Mouse (Mus musculus) forebrain, embryonic 11.5 days (tissue): ENCODE results near the gene Chst12. TPM values are rescaled to one million over a fixed set of nuclear protein-coding genes. Genes with fewer than 3 reads are reported as not detected.
A peak's percentile ranks its signal among the peaks of the same experiment; 100 is the strongest.

Experiments
- ATAC-seq: fragments of 200-750 bp; cut with Nextera tagmentation; replicated peaks from 2 replicates; pipeline ENCODE4 v1.8.0; 2017; ENCODE audit warnings: moderate TSS enrichment; ENCODE audit not compliant: low FRiP score
- DNase-seq: peaks from one replicate; pipeline ENCODE4 v3.0.0-alpha.2; 2017; ENCODE audit warnings: low spot score
- H3K27ac ChIP-seq: fragments of 300-500 bp; sonication (generic); 2 replicates; pipeline ENCODE4 v1.5.1; 2014; ENCODE audit warnings: low read depth, low read length
- H3K27me3 ChIP-seq: fragments of 300-500 bp; sonication (generic); 2 replicates; pipeline ENCODE4 v1.6.1; 2014; ENCODE audit warnings: mild to moderate bottlenecking, low read length, mixed read lengths; ENCODE audit not compliant: control insufficient read depth, insufficient read depth
- H3K36me3 ChIP-seq: fragments of 300-500 bp; sonication (generic); 2 replicates; pipeline ENCODE4 v1.6.1; 2014; ENCODE audit warnings: mild to moderate bottlenecking, low read length, moderate library complexity, mixed read lengths; ENCODE audit not compliant: control insufficient read depth, insufficient read depth
- H3K4me1 ChIP-seq: fragments of 300-500 bp; sonication (generic); replicated peaks from 2 replicates; pipeline ENCODE4 v1.6.1; 2014; ENCODE audit warnings: low read length, mixed read lengths; ENCODE audit not compliant: control insufficient read depth, insufficient read depth
- H3K4me2 ChIP-seq: fragments of 300-500 bp; sonication (generic); 2 replicates; pipeline ENCODE4 v1.6.1; 2014; ENCODE audit warnings: low read depth, mild to moderate bottlenecking, low read length, moderate library complexity, mixed read lengths; ENCODE audit not compliant: severe bottlenecking
- H3K4me3 ChIP-seq: fragments of 300-500 bp; sonication (generic); 2 replicates; pipeline ENCODE4 v1.5.1; 2014; ENCODE audit warnings: low read depth, low read length
- H3K9ac ChIP-seq: fragments of 300-500 bp; sonication (generic); 2 replicates; pipeline ENCODE4 v1.6.1; 2014; ENCODE audit warnings: low read length
- H3K9me3 ChIP-seq: fragments of 300-500 bp; sonication (generic); 2 replicates; pipeline ENCODE4 v1.6.1; 2016; ENCODE audit warnings: low read length, mixed read lengths; ENCODE audit not compliant: control insufficient read depth
- WGBS: fragments of 180-500 bp; shearing (Covaris S2); extraction: QIAGEN DNeasy Blood & Tissue Kit; methylation state at CpG from one replicate; pipeline ENCODE4 v1.1.7; 2014; 5-methylcytosine and 5-hydroxymethylcytosine counted together
- polyA plus RNA-seq: library from polyadenylated mRNA; unstranded; fragments of >200 nt; fragmentation: Nextera tagmentation; extraction: Ambion mirVana; gene quantifications from 2 replicates; pipeline ENCODE4 v1.2.1, GENCODE M21; 2014

The Chst12 gene
- polyA plus RNA-seq, 1 experiment from 2014 or later = 12.2 TPM

DNA sequence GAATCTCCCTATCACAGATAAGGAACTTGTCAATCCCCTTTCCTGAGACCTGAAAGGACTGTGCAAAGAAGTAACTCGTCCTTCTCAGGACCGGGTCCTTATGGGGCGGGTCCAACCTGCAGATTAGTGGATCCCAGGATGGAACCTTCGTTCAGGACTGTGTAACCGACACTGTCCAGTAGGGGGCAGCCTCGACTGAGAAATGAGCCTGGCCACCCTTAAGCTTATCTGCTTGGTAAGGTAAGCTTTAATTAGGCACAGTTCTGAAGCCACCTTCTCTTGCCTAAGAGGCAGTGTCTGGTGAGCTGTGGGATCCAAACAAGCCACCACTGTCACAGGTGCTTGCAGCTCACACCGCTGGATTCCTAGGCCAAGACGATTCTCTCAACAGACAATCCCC is 34.8 kb downstream of the Chst12 start:
- 11% methylated on average over 8 of the region's 8 CpGs for WGBS
- DNase-seq = peak; percentile 91
- Histone ChIP-seq H3K27ac (no peak overlapping the region), H3K36me3 (no peaks in the 10 kb centered on the region), H3K9me3 (no peaks in the 10 kb centered on the region), H3K27me3 (no peaks in the 10 kb centered on the region), H3K4me3 (no peak overlapping the region), H3K9ac (no peak overlapping the region), H3K4me1 (no peaks in the 10 kb centered on the region), H3K4me2 (no peak overlapping the region)
- ATAC-seq = peak; percentile 78

- Histone ChIP-seq H3K27ac (no peak overlapping the region), H3K9ac (no peak overlapping the region), H3K36me3 (no peaks in the 10 kb centered on the region), H3K9me3 (0 out of 2 replicates have a peak, but pooled peaks cover 1% of the 10 kb centered on the region), H3K27me3 (no peaks in the 10 kb centered on the region), H3K4me3 (no peak overlapping the region), H3K4me2 (no peak overlapping the region), H3K4me1 (no peaks in the 10 kb centered on the region)
- 84% methylated on average over 9 of the region's 9 CpGs for WGBS
- DNase-seq (no peak), ATAC-seq (no peak)
Measured at GRCm38 (mm10) chr5:140542811-140543575, 37.6 kb downstream of the Chst12 start.

DNA sequence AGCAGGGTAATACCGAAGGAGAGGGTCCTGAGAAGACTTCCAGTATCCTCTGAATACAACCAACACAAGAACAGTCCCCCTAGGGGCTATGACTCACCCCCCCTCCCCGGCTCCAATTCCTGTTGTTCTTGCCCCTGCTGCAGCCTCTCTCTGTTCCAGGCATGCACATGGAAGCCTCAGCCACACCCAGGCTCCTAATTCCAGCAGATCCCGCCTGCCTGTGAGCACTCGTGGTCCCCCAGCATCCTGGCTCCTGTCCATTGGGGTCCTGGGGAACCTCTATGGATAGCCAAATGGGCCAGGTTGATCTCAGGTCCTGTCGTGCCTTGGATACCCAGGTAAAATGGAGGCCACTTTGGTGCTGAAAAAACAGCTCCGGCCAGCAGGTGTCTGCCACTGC is 40.3 kb downstream of the Chst12 start:
- Histone ChIP-seq H3K9ac (no peak overlapping the region), H3K27ac (no peak overlapping the region), H3K36me3 (no peaks in the 10 kb centered on the region), H3K9me3 (0 out of 2 replicates have a peak, but pooled peaks cover 4% of the 10 kb centered on the region), H3K27me3 (no peaks in the 10 kb centered on the region), H3K4me3 (no peak overlapping the region), H3K4me2 (no peak overlapping the region), H3K4me1 (peaks cover 10% of the 10 kb centered on the region; the same call in 1 of the 2 replicates)
- WGBS = 67% methylated on average over 6 of the region's 6 CpGs
- ATAC-seq (no peak), DNase-seq (no peak)

- DNase-seq (no peak), ATAC-seq (no peak)
- Histone ChIP-seq H3K4me1 (peaks cover 10% of the 10 kb centered on the region; the same call in 1 of the 2 replicates), H3K27me3 (no peaks in the 10 kb centered on the region), H3K9ac (no peak overlapping the region), H3K4me3 (no peak overlapping the region), H3K9me3 (0 out of 2 replicates have a peak, but pooled peaks cover 4% of the 10 kb centered on the region), H3K36me3 (no peaks in the 10 kb centered on the region), H3K27ac (no peak overlapping the region), H3K4me2 (no peak overlapping the region)
- 89% methylated on average over 19 of the region's 19 CpGs for WGBS
Measured at GRCm38 (mm10) chr5:140546332-140546731, 41.0 kb downstream of the Chst12 start.

- H3K9ac ChIP-seq = peak overlapping the region; percentile 29; the same call in 1 of the 2 replicates
- no peak overlapping the region for H3K4me3 ChIP-seq
- ATAC-seq (peak; percentile 93), DNase-seq (peak; percentile 83)
- H3K4me2 ChIP-seq = peak overlapping the region; percentile 29; the same call in 1 of the 2 replicates
- 0 out of 2 replicates have a peak, but pooled peaks cover 4% of the 10 kb centered on the region for H3K9me3 ChIP-seq
- H3K27ac ChIP-seq = peak overlapping the region; percentile 88
- no peaks in the 10 kb centered on the region for H3K27me3 ChIP-seq
- peaks cover 10% of the 10 kb centered on the region; the same call in 1 of the 2 replicates for H3K4me1 ChIP-seq
- no peaks in the 10 kb centered on the region for H3K36me3 ChIP-seq
- WGBS = 15% methylated on average over 17 of the region's 17 CpGs
Measured at GRCm38 (mm10) chr5:140549306-140550047, 44.1 kb downstream of the Chst12 start.

DNA sequence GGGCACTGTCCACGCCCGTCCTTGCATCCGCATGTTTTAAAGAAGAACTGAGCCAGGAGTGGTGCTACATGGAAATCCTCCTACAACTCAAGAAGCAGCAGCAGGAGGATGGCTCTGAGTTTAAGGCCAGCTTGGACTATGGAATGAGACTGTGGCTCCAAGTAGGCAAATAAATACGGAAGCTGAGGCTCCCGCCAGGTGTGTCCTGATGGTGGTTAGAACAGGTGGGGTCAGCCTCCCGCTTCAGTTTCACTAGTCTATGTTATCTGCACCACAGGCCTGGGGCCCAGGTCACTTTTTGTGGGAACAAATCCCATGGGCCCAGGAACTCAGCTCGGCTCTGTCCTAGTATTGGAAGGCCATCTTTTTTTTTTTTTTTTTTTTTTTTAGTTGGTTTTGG is 48.4 kb downstream of the Chst12 start:
- DNase-seq = no peak
- Histone ChIP-seq H3K4me3 (no peak overlapping the region), H3K27ac (no peak overlapping the region), H3K36me3 (no peaks in the 10 kb centered on the region), H3K27me3 (no peaks in the 10 kb centered on the region), H3K9ac (no peak overlapping the region), H3K9me3 (no peaks in the 10 kb centered on the region), H3K4me2 (no peak overlapping the region), H3K4me1 (peaks cover 9% of the 10 kb centered on the region; the same call in 1 of the 2 replicates)
- 94% methylated on average over 7 of the region's 7 CpGs for WGBS
- ATAC-seq = no peak

- H3K4me1 ChIP-seq = no peaks in the 10 kb centered on the region
- no peak overlapping the region for H3K4me3 ChIP-seq
- H3K4me2 ChIP-seq = no peak overlapping the region
- H3K36me3 ChIP-seq = no peaks in the 10 kb centered on the region
- no peaks in the 10 kb centered on the region for H3K9me3 ChIP-seq
- no peak for DNase-seq
- H3K9ac ChIP-seq = no peak overlapping the region
- no peak overlapping the region for H3K27ac ChIP-seq
- ATAC-seq = no peak
- H3K27me3 ChIP-seq = no peaks in the 10 kb centered on the region
- 57% methylated on average over 3 of the region's 3 CpGs for WGBS
Measured at GRCm38 (mm10) chr5:140556859-140557258, 51.5 kb downstream of the Chst12 start.

DNA sequence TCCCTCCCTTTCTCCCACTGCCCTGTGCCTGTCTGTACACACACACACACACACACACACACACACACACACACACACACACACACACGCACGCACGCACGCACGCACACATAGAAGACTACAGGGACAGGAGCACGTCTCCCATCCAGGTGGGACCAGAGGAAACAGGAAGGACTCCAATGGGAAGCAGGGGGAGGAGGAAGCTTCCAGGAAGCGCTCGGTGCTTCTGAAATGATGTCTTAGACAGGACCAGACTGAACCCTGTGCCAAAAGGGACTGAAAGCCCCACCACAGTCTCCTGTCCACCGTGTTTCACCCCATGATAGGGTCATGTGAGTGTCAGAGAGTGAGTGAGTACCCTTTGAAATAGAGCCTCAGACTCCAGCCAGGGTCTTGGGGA is 57.3 kb downstream of the Chst12 start:
- H3K27me3 ChIP-seq = no peaks in the 10 kb centered on the region
- no peak overlapping the region for H3K27ac ChIP-seq
- no peaks in the 10 kb centered on the region for H3K9me3 ChIP-seq
- H3K4me2 ChIP-seq = no peak overlapping the region
- 85% methylated on average over 9 of the region's 9 CpGs for WGBS
- no peak overlapping the region for H3K4me3 ChIP-seq
- DNase-seq (no peak), ATAC-seq (no peak)
- peaks cover 4% of the 10 kb centered on the region; the same call in 1 of the 2 replicates for H3K4me1 ChIP-seq
- H3K36me3 ChIP-seq = no peaks in the 10 kb centered on the region
- no peak overlapping the region for H3K9ac ChIP-seq
